Mouse (Mus musculus) right cerebral cortex, adult 18-20 months (tissue): ENCODE data around the gene Ascl1.

Experiments used
- DNase-seq: peaks from one replicate; pipeline ENCODE4 v3.0.0; 2022; ENCODE audit warnings: mixed read lengths

Gene Ascl1

DNA sequence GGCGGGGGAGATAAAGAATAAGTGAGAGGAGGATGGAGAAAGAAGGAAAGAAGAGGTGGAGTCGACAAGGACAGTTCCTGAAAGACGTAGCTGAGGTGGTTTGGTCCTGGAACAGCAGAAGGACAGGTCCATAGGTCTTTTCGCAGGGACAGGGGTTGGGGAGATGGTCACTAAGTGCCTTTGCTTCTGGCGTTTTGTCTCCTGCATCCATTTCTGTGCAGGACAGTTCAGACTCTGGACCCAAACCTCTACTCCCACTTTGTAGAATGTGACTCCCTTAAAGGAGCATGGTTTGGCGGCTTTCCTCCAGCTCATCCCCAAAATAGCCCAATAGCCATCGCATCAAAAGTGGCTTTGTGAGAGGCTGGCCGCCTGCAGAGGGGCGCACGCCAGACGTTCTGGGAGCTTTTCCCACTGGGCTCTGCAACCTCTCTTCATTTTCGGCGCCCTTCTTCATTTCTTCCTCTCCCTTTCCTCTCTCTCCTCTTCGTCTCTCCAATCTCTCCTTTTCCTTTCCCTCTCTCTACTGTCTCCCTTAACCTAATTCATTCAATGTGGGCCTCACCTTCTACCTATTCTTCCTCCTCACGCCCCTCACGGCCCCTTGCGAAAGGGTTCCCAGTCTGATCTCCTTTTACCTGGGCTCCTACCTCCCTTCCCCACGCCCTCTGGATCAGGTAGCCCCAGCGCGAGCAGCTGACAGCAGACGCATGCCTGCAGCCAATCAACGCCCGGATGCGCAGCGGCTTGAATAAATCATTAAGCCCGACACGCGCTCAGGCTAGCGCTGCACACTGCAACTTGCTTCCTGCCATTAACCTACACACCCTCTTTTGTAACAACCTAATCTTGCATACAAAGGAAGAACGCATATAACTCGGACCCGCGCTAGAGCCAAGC is 7.5 kb downstream of the Ascl1 start:
- peak; percentile 66 for DNase-seq

DNA sequence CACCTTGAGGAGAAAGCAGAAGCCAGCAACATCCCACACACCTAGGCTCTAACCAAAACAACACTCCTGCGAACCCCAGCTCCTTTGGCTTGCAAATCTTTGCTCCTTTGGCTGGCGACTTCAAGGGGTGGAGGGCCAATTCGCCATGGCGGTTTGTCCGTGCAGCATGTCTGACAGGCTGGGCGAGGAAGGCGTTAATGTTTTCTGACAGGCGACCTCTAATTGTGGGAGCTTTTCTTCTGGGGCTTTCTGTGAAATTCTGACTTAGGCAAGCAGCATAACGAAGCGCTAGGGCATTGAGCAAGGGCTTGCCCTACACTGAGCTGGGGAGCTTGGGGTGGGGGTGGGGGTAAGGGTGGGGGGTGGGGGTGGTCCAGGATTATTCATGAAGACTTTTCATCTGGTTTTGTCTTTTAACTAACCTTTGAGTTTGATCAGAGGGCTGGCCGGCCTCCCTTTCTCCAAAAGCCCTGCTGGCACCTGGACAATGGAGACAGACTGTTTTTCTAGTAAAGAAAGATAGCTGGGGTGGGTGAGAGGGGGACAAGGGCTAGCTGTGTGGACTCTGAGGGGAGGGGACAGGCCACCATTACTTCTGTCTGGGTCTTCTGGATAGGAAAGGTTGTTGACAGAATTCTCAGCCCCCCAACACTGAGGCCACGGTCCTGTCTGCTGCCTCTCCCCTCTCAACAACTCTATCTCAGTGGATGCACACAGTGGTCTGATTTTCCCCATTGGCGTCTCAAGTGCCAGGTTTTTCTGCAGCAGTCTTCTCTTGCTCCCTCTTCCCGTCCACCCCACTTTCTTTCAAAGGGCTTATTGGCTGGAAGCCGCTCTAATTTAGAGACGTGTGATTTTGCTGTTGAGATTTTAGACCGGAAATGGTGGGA is 8.4 kb downstream of the Ascl1 start:
- DNase-seq: peak; percentile 58

DNA sequence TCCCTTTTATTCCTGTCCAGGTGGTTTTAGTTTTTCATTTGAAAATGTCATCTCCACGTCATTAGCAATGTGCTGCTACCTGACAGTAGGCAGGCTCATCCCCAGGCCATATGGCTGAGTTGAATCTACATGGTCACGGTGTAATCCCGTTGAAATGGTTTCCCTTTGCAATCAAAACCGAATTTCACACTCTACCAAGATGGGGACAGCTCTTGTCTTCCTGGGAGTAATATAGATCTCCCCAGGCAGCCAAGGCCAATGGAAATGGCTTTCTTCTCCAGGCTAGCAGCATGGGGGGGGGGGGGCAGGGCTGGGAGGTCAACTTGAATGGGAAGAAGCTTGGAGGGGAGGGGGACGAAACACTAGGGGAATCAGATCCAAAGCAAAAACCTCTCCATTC is 15.6 kb downstream of the Ascl1 start:
- no peak for DNase-seq

- DNase-seq: no peak
Observed at GRCm38 (mm10) chr10:87474971-87475370, 18.5 kb downstream of the Ascl1 start.

GRCm38 (mm10) chr10:87473475-87474131 is 19.9 kb downstream of the Ascl1 start:
- DNase-seq: no peak

DNA sequence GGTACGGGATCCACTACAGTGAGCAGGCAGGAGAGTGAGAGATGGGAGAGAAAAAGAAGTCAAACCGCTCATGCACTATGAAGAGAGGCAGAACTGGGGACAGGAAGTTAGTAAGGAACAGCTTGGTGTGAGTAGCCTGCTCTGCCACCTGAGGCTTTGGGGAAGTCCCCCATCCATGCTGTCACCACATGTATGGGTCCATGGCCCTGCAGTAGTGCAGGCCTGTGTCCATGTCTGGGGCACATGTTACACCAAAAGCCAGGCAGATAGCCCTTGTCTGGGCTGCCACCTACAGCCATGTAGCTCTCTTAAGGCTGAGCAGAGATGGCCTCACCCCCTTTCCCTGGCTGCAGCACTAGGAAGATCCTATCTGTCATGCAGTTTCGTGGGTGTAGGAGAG is 42.7 kb downstream of the Ascl1 start:
- no peak for DNase-seq

GRCm38 (mm10) chr10:87449368-87449767 is 44.1 kb downstream of the Ascl1 start:
- no peak for DNase-seq

DNA sequence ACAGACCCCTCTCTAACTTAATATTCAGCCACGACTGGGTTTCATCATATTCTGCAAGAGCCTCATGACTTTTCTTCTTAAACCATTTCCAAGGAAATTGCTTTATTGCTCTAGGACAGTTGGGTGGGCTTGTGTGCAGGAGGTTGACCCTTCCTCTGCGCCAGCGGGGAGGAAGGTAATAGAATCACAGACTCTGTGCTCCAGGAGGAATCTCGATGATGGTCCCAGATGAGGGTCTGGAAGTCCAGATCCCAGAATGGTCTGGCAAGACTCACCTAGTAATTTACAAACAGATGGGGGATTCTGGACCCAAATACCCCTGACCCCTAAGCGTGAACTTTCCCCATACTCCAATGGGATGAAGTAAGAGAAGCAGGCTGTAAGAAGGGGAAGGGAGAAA is 45.2 kb downstream of the Ascl1 start:
- no peak for DNase-seq

GRCm38 (mm10) chr10:87447754-87448095 is 45.7 kb downstream of the Ascl1 start:
- DNase-seq: peak; percentile 43

DNA sequence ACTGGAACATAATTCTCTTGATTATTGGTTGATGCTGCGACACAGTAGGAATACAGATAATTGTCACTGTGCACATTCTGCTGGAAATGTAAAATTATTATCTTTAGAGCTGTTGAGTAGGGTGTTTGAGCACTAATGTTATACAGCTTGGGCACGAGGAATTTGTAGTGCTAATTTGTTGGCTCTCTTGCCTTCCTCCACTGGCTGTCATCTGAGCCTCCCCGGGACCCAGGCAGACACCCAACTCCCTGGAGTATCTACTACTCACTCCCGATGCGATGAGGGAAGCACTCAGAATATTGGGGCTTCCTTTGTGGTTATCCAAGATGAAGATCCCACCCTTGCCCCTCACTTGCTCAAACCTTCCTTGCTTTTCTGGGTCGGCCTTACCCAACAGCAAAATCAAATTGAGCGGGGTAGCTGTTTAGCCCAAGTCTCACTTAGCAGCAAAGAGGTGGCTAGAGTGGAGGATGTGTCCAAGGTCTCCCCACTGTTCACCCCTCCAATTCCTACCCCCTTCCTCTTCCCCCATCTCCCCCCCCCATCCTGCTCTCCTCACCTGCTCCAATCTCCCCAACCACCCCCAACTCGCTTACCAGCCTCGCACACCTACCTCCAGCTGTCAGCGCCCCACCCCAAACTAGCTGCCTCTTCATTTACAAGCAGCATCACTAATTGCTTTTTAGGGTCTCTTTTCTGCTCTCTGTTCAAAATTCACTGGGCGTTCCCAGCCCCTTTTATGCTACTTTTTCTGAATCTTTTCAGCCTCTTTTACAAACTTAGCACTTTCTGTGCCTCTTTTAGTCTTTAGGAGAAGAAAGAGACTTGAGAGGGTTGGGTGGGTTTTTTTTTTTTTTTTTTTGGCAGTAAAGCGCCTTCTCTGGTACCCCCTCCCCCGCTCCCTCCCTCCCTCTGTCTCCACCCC is 46.4 kb downstream of the Ascl1 start:
- DNase-seq: no peak

- DNase-seq: no peak
Observed at GRCm38 (mm10) chr10:87446139-87446828, 47.2 kb downstream of the Ascl1 start.
